30 mouse cellular contexts compared by ENCODE assay signal in the genomic region with DNA sequence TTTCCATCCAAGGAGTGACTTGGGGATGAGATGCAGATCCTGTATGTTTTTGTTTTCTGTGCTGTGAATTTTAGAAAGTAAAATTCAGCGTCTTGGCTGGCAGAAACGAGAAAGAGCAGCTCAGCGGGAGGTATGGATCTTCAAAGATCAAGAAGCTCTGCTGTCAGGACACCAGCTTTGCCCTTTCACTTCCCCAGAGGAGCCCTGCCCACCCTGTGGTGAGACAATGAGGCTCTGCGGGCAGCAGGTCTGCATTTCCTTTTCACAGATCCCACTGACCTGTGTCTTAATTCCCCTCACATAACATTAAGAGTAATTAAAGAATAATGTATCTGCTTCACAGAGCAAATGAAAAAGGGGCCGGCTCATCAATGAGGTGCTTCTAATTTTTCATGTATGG.
A peak's percentile ranks its signal among the peaks of the same experiment; 100 is the strongest.
DNase-seq lines count a peak whose midpoint lies in the region; ATAC-seq and TF ChIP-seq lines count a peak whose summit lies in the region.
"Had no signal": no experiment of that assay in that cellular context is flagged by ENCODE, and none has a peak within 500 bp of the region (broad histone marks: within the 10 kb centered on the region; RNA-seq: fewer than 3 reads in every experiment).

No protein-coding gene starts in this region.

- no peaks in the 10 kb centered on the region for H3K27me3 ChIP-seq in hindbrain, embryonic 10.5 days (ENCODE audit: insufficient read depth, poor library complexity, severe bottlenecking)
- no peaks in the 10 kb centered on the region for H3K27me3 ChIP-seq in hindbrain, embryonic 16.5 days (replicated peaks; ENCODE audit: control insufficient read depth, insufficient read depth, low read length)
- H3K27me3 ChIP-seq in midbrain, embryonic 14.5 days (ENCODE audit: control insufficient read depth, insufficient read depth, low read length) = no peaks in the 10 kb centered on the region
- no peaks in the 10 kb centered on the region for H3K27me3 ChIP-seq in midbrain, postnatal 0 days (ENCODE audit: insufficient read depth, low read length)
- H3K27me3 ChIP-seq: limb, embryonic 15.5 days; liver, embryonic 13.5 days; megakaryocyte, embryonic 14.5 days; neural tube, embryonic 12.5 days had no signal

- DNase-seq in hindbrain, embryonic 10.5 days (ENCODE audit: low spot score) = peak; percentile 14
- peak; percentile 42 for DNase-seq in midbrain, embryonic 14.5 days
- no peak for DNase-seq in midbrain, postnatal 0 days (ENCODE audit: low spot score)
- peak; percentile 51 for DNase-seq in R1 (ENCODE audit: low read depth, low spot score)
- DNase-seq in retina, embryonic 14.5 days (ENCODE audit: low spot score) = peak; percentile 61
- DNase-seq in B cell, adult 2 months = no peak
- DNase-seq: adrenal gland, adult 2 months; adrenal gland, postnatal 36 days; cerebellum, adult 2 months; gastrocnemius, postnatal 14 days; heart, postnatal 36 days; kidney, adult 8-10 months; kidney, postnatal 4 days; layer of hippocampus, postnatal 36 days; liver, embryonic 13.5 days; lung, adult 18-20 months; lung, postnatal 4 days; right cerebral cortex, postnatal 14 days; thymus, postnatal 4 days had no signal

- 3% methylated on average over 5 of the region's 5 CpGs for WGBS in hindbrain, embryonic 10.5 days
- 4% methylated on average over 5 of the region's 5 CpGs for WGBS in hindbrain, embryonic 16.5 days
- 2% methylated on average over 5 of the region's 5 CpGs for WGBS in midbrain, embryonic 14.5 days
- 8% methylated on average over 5 of the region's 5 CpGs for WGBS in midbrain, postnatal 0 days

- no peak overlapping the region for H3K9ac ChIP-seq in hindbrain, embryonic 16.5 days (ENCODE audit: low read depth, low read length)
- no peak overlapping the region for H3K9ac ChIP-seq in midbrain, embryonic 14.5 days (replicated peaks; ENCODE audit: low read length)
- no peak overlapping the region for H3K9ac ChIP-seq in midbrain, postnatal 0 days (replicated peaks; ENCODE audit: low read length, poor library complexity, severe bottlenecking)
- H3K9ac ChIP-seq: limb, embryonic 15.5 days; liver, embryonic 13.5 days; neural tube, embryonic 12.5 days had no signal

- H3K36me3 ChIP-seq in hindbrain, embryonic 10.5 days = no peaks in the 10 kb centered on the region
- no peaks in the 10 kb centered on the region for H3K36me3 ChIP-seq in hindbrain, embryonic 16.5 days (ENCODE audit: control insufficient read depth, insufficient read depth, low read length)
- H3K36me3 ChIP-seq in midbrain, embryonic 14.5 days (ENCODE audit: control insufficient read depth, insufficient read depth, low read length) = no peaks in the 10 kb centered on the region
- H3K36me3 ChIP-seq in midbrain, postnatal 0 days (ENCODE audit: insufficient read depth, low read length) = no peaks in the 10 kb centered on the region
- H3K36me3 ChIP-seq: limb, embryonic 10.5 days; limb, embryonic 15.5 days; liver, embryonic 13.5 days; neural tube, embryonic 12.5 days had no signal

- H3K4me2 ChIP-seq in hindbrain, embryonic 16.5 days (ENCODE audit: low read length) = no peak overlapping the region
- H3K4me2 ChIP-seq in midbrain, embryonic 14.5 days (ENCODE audit: low read length) = no peak overlapping the region
- no peak overlapping the region for H3K4me2 ChIP-seq in midbrain, postnatal 0 days (ENCODE audit: low read depth, low read length, poor library complexity, severe bottlenecking)
- H3K4me2 ChIP-seq: heart, embryonic 11.5 days; limb, embryonic 15.5 days; liver, embryonic 13.5 days; neural tube, embryonic 12.5 days had no signal

- no peak for ATAC-seq in hindbrain, embryonic 16.5 days
- no peak for ATAC-seq in midbrain, embryonic 14.5 days (ENCODE audit: low FRiP score, low TSS enrichment)
- no peak for ATAC-seq in midbrain, postnatal 0 days (ENCODE audit: low FRiP score)
- ATAC-seq: forebrain, embryonic 14.5 days; intestine, embryonic 16.5 days; lung, postnatal 0 days; Patski had no signal

- no peak overlapping the region; the same call in 1 of the 2 replicates for H3K27ac ChIP-seq in hindbrain, embryonic 10.5 days
- no peak overlapping the region for H3K27ac ChIP-seq in hindbrain, embryonic 16.5 days (ENCODE audit: low read depth, low read length)
- no peak overlapping the region for H3K27ac ChIP-seq in midbrain, embryonic 14.5 days (replicated peaks; ENCODE audit: low read depth, low read length)
- no peak overlapping the region for H3K27ac ChIP-seq in midbrain, postnatal 0 days (ENCODE audit: low read depth, low read length)
- H3K27ac ChIP-seq: kidney, postnatal 0 days; limb, embryonic 10.5 days; limb, embryonic 15.5 days; liver, embryonic 13.5 days; neural tube, embryonic 12.5 days had no signal

- no peak for TF ChIP-seq CTCF in midbrain, postnatal 0 days (IDR thresholded peaks at IDR 0.05)

- H3K9me3 ChIP-seq in hindbrain, embryonic 10.5 days = no peaks in the 10 kb centered on the region
- H3K9me3 ChIP-seq in hindbrain, embryonic 16.5 days (ENCODE audit: control insufficient read depth, low read length) = no peaks in the 10 kb centered on the region
- H3K9me3 ChIP-seq in midbrain, embryonic 14.5 days (ENCODE audit: control insufficient read depth, low read length) = no peaks in the 10 kb centered on the region
- no peaks in the 10 kb centered on the region for H3K9me3 ChIP-seq in midbrain, postnatal 0 days (ENCODE audit: low read length)
- H3K9me3 ChIP-seq: limb, embryonic 10.5 days; limb, embryonic 15.5 days; liver, embryonic 13.5 days; neural tube, embryonic 12.5 days had no signal

- H3K4me3 ChIP-seq in hindbrain, embryonic 10.5 days = no peak overlapping the region
- H3K4me3 ChIP-seq in hindbrain, embryonic 16.5 days (ENCODE audit: low read length) = no peak overlapping the region
- H3K4me3 ChIP-seq in midbrain, embryonic 14.5 days (replicated peaks; ENCODE audit: low read depth, low read length) = no peak overlapping the region
- H3K4me3 ChIP-seq in midbrain, postnatal 0 days (ENCODE audit: low read depth, low read length) = no peak overlapping the region
- H3K4me3 ChIP-seq: limb, embryonic 10.5 days; limb, embryonic 15.5 days; liver, embryonic 13.5 days; megakaryocyte, embryonic 14.5 days; neural tube, embryonic 12.5 days had no signal

- peaks cover 10% of the 10 kb centered on the region for H3K4me1 ChIP-seq in hindbrain, embryonic 10.5 days (replicated peaks)
- H3K4me1 ChIP-seq in hindbrain, embryonic 16.5 days (ENCODE audit: control insufficient read depth, insufficient read depth, low read depth, low read length) = no peaks in the 10 kb centered on the region
- no peaks in the 10 kb centered on the region for H3K4me1 ChIP-seq in midbrain, embryonic 14.5 days (ENCODE audit: control insufficient read depth, insufficient read depth, low read length)
- no peaks in the 10 kb centered on the region; the same call in 1 of the 2 replicates for H3K4me1 ChIP-seq in midbrain, postnatal 0 days (ENCODE audit: insufficient read depth, low read length)
- H3K4me1 ChIP-seq: limb, embryonic 15.5 days; liver, embryonic 13.5 days; megakaryocyte, embryonic 14.5 days had no signal

Comparison
In these comparisons a context has a peak if more than half of its experiments do, and no peak if none do; other contexts are left out.
1. DNase-seq: peak in hindbrain, embryonic 10.5 days (single experiment), midbrain, embryonic 14.5 days (single experiment), R1 (single experiment) and retina, embryonic 14.5 days (single experiment); none in midbrain, postnatal 0 days (single experiment) and B cell, adult 2 months (0 of 2).